28 mouse cellular contexts compared by ENCODE assay signal in genomic region chr3:52016178-52016577, GRCm38 (mm10).
"Had no signal": no experiment of that assay in that cellular context is flagged by ENCODE, and none has a peak within 500 bp of the region (broad histone marks: within the 10 kb centered on the region; RNA-seq: fewer than 3 reads in every experiment).

No protein-coding gene starts in this region.

- H3K36me3 ChIP-seq: heart, embryonic 13.5 days; heart, embryonic 15.5 days; hindbrain, embryonic 10.5 days; hindbrain, embryonic 12.5 days; kidney, embryonic 15.5 days; limb, embryonic 13.5 days; limb, embryonic 15.5 days; liver, embryonic 12.5 days had no signal

- H3K9me3 ChIP-seq: heart, embryonic 13.5 days; heart, embryonic 15.5 days; hindbrain, embryonic 10.5 days; hindbrain, embryonic 12.5 days; kidney, embryonic 15.5 days; limb, embryonic 13.5 days; limb, embryonic 15.5 days; liver, embryonic 12.5 days had no signal

- H3K4me3 ChIP-seq: gastrocnemius, adult 2 months; heart, adult 2 months; heart, embryonic 13.5 days; heart, embryonic 15.5 days; hindbrain, embryonic 10.5 days; hindbrain, embryonic 12.5 days; kidney, embryonic 15.5 days; limb, embryonic 13.5 days; limb, embryonic 15.5 days; liver, embryonic 12.5 days had no signal

- H3K4me1 ChIP-seq: limb, embryonic 15.5 days had no signal

- ATAC-seq: hindbrain, embryonic 16.5 days; inflammation-experienced regulatory T-cells, adult 6 months; liver, embryonic 12.5 days had no signal

- H3K27ac ChIP-seq: gastrocnemius, adult 2 months; heart, adult 2 months; heart, embryonic 13.5 days; heart, embryonic 15.5 days; hindbrain, embryonic 10.5 days; hindbrain, embryonic 12.5 days; hindbrain, embryonic 14.5 days; kidney, embryonic 15.5 days; kidney, postnatal 0 days; limb, embryonic 13.5 days; limb, embryonic 15.5 days; liver, embryonic 12.5 days; liver, embryonic 14.5 days had no signal

- H3K27me3 ChIP-seq: heart, embryonic 13.5 days; heart, embryonic 15.5 days; hindbrain, embryonic 12.5 days; kidney, embryonic 15.5 days; limb, embryonic 13.5 days; limb, embryonic 15.5 days; liver, embryonic 12.5 days had no signal

- H3K9ac ChIP-seq: heart, embryonic 13.5 days; heart, embryonic 15.5 days; hindbrain, embryonic 12.5 days; hindbrain, embryonic 14.5 days; kidney, embryonic 15.5 days; limb, embryonic 13.5 days; limb, embryonic 15.5 days; liver, embryonic 12.5 days; liver, embryonic 14.5 days had no signal

- H3K4me2 ChIP-seq: heart, embryonic 11.5 days; hindbrain, embryonic 12.5 days; hindbrain, embryonic 14.5 days; kidney, embryonic 15.5 days; limb, embryonic 15.5 days; liver, embryonic 12.5 days had no signal

- DNase-seq: gastrocnemius, adult 2 months; gastrocnemius, postnatal 10 days; gastrocnemius, postnatal 25 days; heart, adult 2 months; heart, postnatal 14 days; heart, postnatal 4 days; kidney, adult 11 months; kidney, adult 2 months; kidney, adult 9 months; kidney, postnatal 14 days; kidney, postnatal 36 days; layer of hippocampus, adult 9-11 months; layer of hippocampus, postnatal 36 days; left cerebral cortex, postnatal 4 days had no signal
